Mouse (Mus musculus) bone marrow macrophage, adult 2 months (primary cell): ENCODE measurements around the gene Kansl2.

ENCODE experiments used
- CTCF ChIP-seq: IDR thresholded peaks from 2 replicates; pipeline ENCODE4 v1.5.1; 2012; ENCODE audit warnings: low read depth, mild to moderate bottlenecking, low read length, moderate library complexity
- POLR2A ChIP-seq: IDR thresholded peaks from 2 replicates; pipeline ENCODE4 v1.6.1; 2012; ENCODE audit warnings: mild to moderate bottlenecking, low read depth, low read length, borderline replicate concordance

DNA sequence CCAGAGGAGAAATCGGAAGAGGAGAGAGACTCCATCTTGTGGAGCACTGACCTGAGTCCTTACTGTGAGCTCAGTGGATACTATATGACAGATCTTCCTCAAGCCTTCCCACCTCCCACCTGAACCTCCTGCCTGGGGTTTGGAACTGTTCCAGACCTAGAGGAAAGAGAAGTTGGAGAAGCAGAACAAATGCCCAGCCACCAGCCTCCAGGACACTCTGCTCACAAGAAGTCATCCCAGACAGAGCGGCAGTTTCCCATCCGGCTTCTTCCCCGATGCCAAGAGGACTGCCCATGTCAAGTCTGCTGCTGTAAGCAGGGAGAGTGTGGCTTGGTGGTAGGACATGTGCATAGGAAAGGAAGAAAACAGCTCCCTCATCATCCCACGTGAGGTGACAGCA is 57.8 kb downstream of the Kansl2 start:
- TF ChIP-seq CTCF (no peak), POLR2A (no peak)
